Mouse (Mus musculus): Measurements from ENCODE around the gene Tmem230. TPM values are rescaled to one million over a fixed set of nuclear protein-coding genes. Genes with fewer than 3 reads are reported as not detected.

The Tmem230 gene
- polyA plus RNA-seq, 1 experiment from 2014 or later = 39.4 TPM

- Histone ChIP-seq H3K4me1 (peaks cover 46% of the 10 kb centered on the region), H3K36me3 (peaks cover 12% of the 10 kb centered on the region), H3K9me3 (no peaks in the 10 kb centered on the region), H3K27ac (no peak overlapping the region), H3K4me3 (no peak overlapping the region), H3K27me3 (ENCODE audit: insufficient read depth, poor library complexity, severe bottlenecking) (peaks cover 10% of the 10 kb centered on the region)
- no peak for DNase-seq (ENCODE audit: low spot score)
- 54% methylated on average over 10 of the region's 10 CpGs for WGBS
Measured at GRCm38 (mm10) chr2:132281560-132282452, 34.2 kb upstream of the Tmem230 start.

GRCm38 (mm10) chr2:132280518-132281120, 33.0 kb upstream of the Tmem230 start:
- no peak for DNase-seq (ENCODE audit: low spot score)
- Histone ChIP-seq H3K9me3 (no peaks in the 10 kb centered on the region), H3K4me1 (peaks cover 46% of the 10 kb centered on the region), H3K4me3 (no peak overlapping the region), H3K27me3 (ENCODE audit: insufficient read depth, poor library complexity, severe bottlenecking) (peaks cover 10% of the 10 kb centered on the region), H3K27ac (no peak overlapping the region), H3K36me3 (peaks cover 12% of the 10 kb centered on the region)
- WGBS = 90% methylated on average over 10 of the region's 10 CpGs

GRCm38 (mm10) chr2:132279978-132280377, 32.4 kb upstream of the Tmem230 start:
- Histone ChIP-seq H3K4me1 (peaks cover 42% of the 10 kb centered on the region), H3K27me3 (ENCODE audit: insufficient read depth, poor library complexity, severe bottlenecking) (peaks cover 10% of the 10 kb centered on the region), H3K4me3 (no peak overlapping the region), H3K9me3 (no peaks in the 10 kb centered on the region), H3K36me3 (peaks cover 8% of the 10 kb centered on the region), H3K27ac (no peak overlapping the region)
- 86% methylated on average over 4 of the region's 4 CpGs for WGBS
- no peak for DNase-seq (ENCODE audit: low spot score)

GRCm38 (mm10) chr2:132279336-132279882, 31.8 kb upstream of the Tmem230 start:
- H3K9me3 ChIP-seq = no peaks in the 10 kb centered on the region
- H3K27me3 ChIP-seq (ENCODE audit: insufficient read depth, poor library complexity, severe bottlenecking) = peaks cover 10% of the 10 kb centered on the region
- 70% methylated on average over 3 of the region's 3 CpGs for WGBS
- H3K4me1 ChIP-seq = peaks cover 36% of the 10 kb centered on the region
- H3K4me3 ChIP-seq = no peak overlapping the region
- peaks cover 8% of the 10 kb centered on the region for H3K36me3 ChIP-seq
- no peak overlapping the region for H3K27ac ChIP-seq
- no peak for DNase-seq (ENCODE audit: low spot score)

GRCm38 (mm10) chr2:132278273-132278853, 30.8 kb upstream of the Tmem230 start:
- 68% methylated on average over 8 of the region's 8 CpGs for WGBS

GRCm38 (mm10) chr2:132276249-132276648, 28.6 kb upstream of the Tmem230 start:
- no peak overlapping the region for H3K27ac ChIP-seq
- WGBS = 83% methylated on average over 4 of the region's 4 CpGs
- H3K4me3 ChIP-seq = no peak overlapping the region
- no peak for DNase-seq (ENCODE audit: low spot score)
- peaks cover 8% of the 10 kb centered on the region for H3K36me3 ChIP-seq
- peaks cover 10% of the 10 kb centered on the region for H3K27me3 ChIP-seq (ENCODE audit: insufficient read depth, poor library complexity, severe bottlenecking)
- peaks cover 9% of the 10 kb centered on the region for H3K4me1 ChIP-seq
- H3K9me3 ChIP-seq = no peaks in the 10 kb centered on the region

More at GRCm38 (mm10) chr2:132278273-132278853, 30.8 kb upstream of the Tmem230 start:
- H3K27me3 ChIP-seq (ENCODE audit: insufficient read depth, poor library complexity, severe bottlenecking) = peaks cover 10% of the 10 kb centered on the region
- no peak overlapping the region for H3K4me3 ChIP-seq
- DNase-seq (ENCODE audit: low spot score) = no peak
- H3K36me3 ChIP-seq = peaks cover 8% of the 10 kb centered on the region
- peaks cover 26% of the 10 kb centered on the region for H3K4me1 ChIP-seq
- H3K27ac ChIP-seq = no peak overlapping the region
- H3K9me3 ChIP-seq = no peaks in the 10 kb centered on the region

- H3K4me3 ChIP-seq = no peak overlapping the region
- WGBS = 76% methylated on average over 4 of the region's 4 CpGs
- H3K9me3 ChIP-seq = no peaks in the 10 kb centered on the region
- peaks cover 4% of the 10 kb centered on the region for H3K27me3 ChIP-seq (ENCODE audit: insufficient read depth, poor library complexity, severe bottlenecking)
- DNase-seq (ENCODE audit: low spot score) = no peak
- no peak overlapping the region for H3K27ac ChIP-seq
- H3K4me1 ChIP-seq = peaks cover 12% of the 10 kb centered on the region
- H3K36me3 ChIP-seq = peaks cover 4% of the 10 kb centered on the region
Measured at GRCm38 (mm10) chr2:132275527-132275926, 27.9 kb upstream of the Tmem230 start.

- no peak overlapping the region for H3K4me3 ChIP-seq
- no peaks in the 10 kb centered on the region for H3K27me3 ChIP-seq (ENCODE audit: insufficient read depth, poor library complexity, severe bottlenecking)
- no peaks in the 10 kb centered on the region for H3K9me3 ChIP-seq
- H3K4me1 ChIP-seq = peaks cover 20% of the 10 kb centered on the region
- WGBS = 66% methylated on average over 6 of the region's 6 CpGs
- H3K27ac ChIP-seq = no peak overlapping the region
- no peak for DNase-seq (ENCODE audit: low spot score)
- no peaks in the 10 kb centered on the region; the same call in 1 of the 2 replicates for H3K36me3 ChIP-seq
Measured at GRCm38 (mm10) chr2:132272694-132273389, 25.2 kb upstream of the Tmem230 start.

GRCm38 (mm10) chr2:132270331-132270951, 22.8 kb upstream of the Tmem230 start:
- H3K27ac ChIP-seq = 0 out of 2 replicates have a peak overlapping the region, but pooled peaks have one; percentile 2
- peak; percentile 74 for DNase-seq (ENCODE audit: low spot score)
- H3K4me3 ChIP-seq = no peak overlapping the region
- peaks cover 20% of the 10 kb centered on the region for H3K4me1 ChIP-seq
- H3K27me3 ChIP-seq (ENCODE audit: insufficient read depth, poor library complexity, severe bottlenecking) = no peaks in the 10 kb centered on the region
- 63% methylated on average over 2 of the region's 2 CpGs for WGBS
- no peaks in the 10 kb centered on the region; the same call in 1 of the 2 replicates for H3K36me3 ChIP-seq
- no peaks in the 10 kb centered on the region for H3K9me3 ChIP-seq

GRCm38 (mm10) chr2:132269217-132269616, 21.6 kb upstream of the Tmem230 start:
- Histone ChIP-seq H3K4me1 (peaks cover 29% of the 10 kb centered on the region), H3K36me3 (no peaks in the 10 kb centered on the region), H3K4me3 (no peak overlapping the region), H3K9me3 (no peaks in the 10 kb centered on the region), H3K27ac (no peak overlapping the region), H3K27me3 (ENCODE audit: insufficient read depth, poor library complexity, severe bottlenecking) (no peaks in the 10 kb centered on the region)
- 54% methylated on average over 3 of the region's 3 CpGs for WGBS
- DNase-seq (ENCODE audit: low spot score) = peak; percentile 76

GRCm38 (mm10) chr2:132266086-132266485, 18.5 kb upstream of the Tmem230 start:
- 86% methylated on average over 3 of the region's 3 CpGs for WGBS
- H3K27me3 ChIP-seq (ENCODE audit: insufficient read depth, poor library complexity, severe bottlenecking) = no peaks in the 10 kb centered on the region
- peak; percentile 68 for DNase-seq (ENCODE audit: low spot score)
- no peaks in the 10 kb centered on the region for H3K36me3 ChIP-seq
- H3K4me3 ChIP-seq = no peak overlapping the region
- no peaks in the 10 kb centered on the region for H3K9me3 ChIP-seq
- no peak overlapping the region for H3K27ac ChIP-seq
- H3K4me1 ChIP-seq = peaks cover 34% of the 10 kb centered on the region

GRCm38 (mm10) chr2:132265196-132265595, 17.6 kb upstream of the Tmem230 start:
- 88% methylated on average over 9 of the region's 9 CpGs for WGBS
- Histone ChIP-seq H3K36me3 (no peaks in the 10 kb centered on the region), H3K27me3 (ENCODE audit: insufficient read depth, poor library complexity, severe bottlenecking) (no peaks in the 10 kb centered on the region), H3K4me1 (peaks cover 28% of the 10 kb centered on the region), H3K27ac (no peak overlapping the region), H3K4me3 (no peak overlapping the region), H3K9me3 (no peaks in the 10 kb centered on the region)
- no peak for DNase-seq (ENCODE audit: low spot score)
